Mouse (Mus musculus) lung, postnatal 0 days (tissue): ENCODE data around the gene Gucd1.

Experiments used
- CTCF ChIP-seq: IDR thresholded peaks from 2 replicates; pipeline ENCODE4 v1.5.1; 2016; ENCODE audit warnings: antibody characterized with exemption, mild to moderate bottlenecking
- EP300 ChIP-seq: IDR thresholded peaks from 2 replicates; pipeline ENCODE4 v1.6.1; 2016; ENCODE audit warnings: antibody characterized with exemption, mild to moderate bottlenecking, control low read depth

GRCm38 (mm10) chr10:75554090-75554489 is 36.3 kb upstream of the Gucd1 start:
- no peak for TF ChIP-seq CTCF
- no peak for TF ChIP-seq EP300
